Comparison of ENCODE assay signal across 8 mouse cellular contexts in the genomic region with DNA sequence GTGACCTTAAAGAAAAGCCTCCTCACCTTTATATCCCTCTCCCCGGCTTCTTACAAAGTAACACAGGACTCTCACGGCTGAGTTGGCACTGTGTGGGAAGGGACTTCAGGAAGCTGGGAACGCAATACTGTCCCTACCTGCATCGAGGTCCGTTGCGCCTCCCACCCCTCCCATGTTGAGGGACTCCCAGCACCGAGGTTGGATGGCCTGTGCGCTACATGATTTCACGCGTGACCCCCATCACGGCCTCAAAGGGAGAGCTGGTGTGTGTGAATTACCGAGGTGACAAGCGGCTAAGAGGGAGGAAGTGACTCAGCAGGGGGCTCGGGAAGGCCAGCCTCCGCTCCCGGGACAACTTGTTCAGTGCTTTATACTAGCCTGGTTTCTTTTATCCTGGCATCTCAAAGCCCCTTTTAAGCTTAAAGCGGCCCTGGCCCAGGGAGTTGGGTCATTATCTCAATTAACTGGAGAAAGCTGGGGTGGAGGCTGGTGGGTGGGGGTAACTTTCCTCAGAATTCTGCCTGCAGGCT. TPM values are rescaled to one million over a fixed set of nuclear protein-coding genes. Genes with fewer than 3 reads are reported as not detected.
DNase-seq lines count a peak whose midpoint lies in the region; ATAC-seq and TF ChIP-seq lines count a peak whose summit lies in the region.

No protein-coding gene starts in this region.

- no peak overlapping the region for H3K4me3 ChIP-seq in lung, postnatal 0 days (ENCODE audit: low read depth, low read length)
- H3K4me3 ChIP-seq in forebrain, embryonic 13.5 days: peak overlapping the region; percentile 18
- peak overlapping the region; percentile 27 for H3K4me3 ChIP-seq in kidney, embryonic 16.5 days (ENCODE audit: low read length)

- TF ChIP-seq CTCF in lung, postnatal 0 days (IDR thresholded peaks at IDR 0.05): no peak

- no peaks in the 10 kb centered on the region for H3K4me1 ChIP-seq in lung, postnatal 0 days (ENCODE audit: insufficient read depth, low read depth, low read length)
- H3K4me1 ChIP-seq in forebrain, embryonic 13.5 days: peaks cover 34% of the 10 kb centered on the region
- peaks cover 14% of the 10 kb centered on the region for H3K4me1 ChIP-seq in kidney, embryonic 16.5 days (ENCODE audit: insufficient read depth, low read length)

- no peaks in the 10 kb centered on the region for H3K9me3 ChIP-seq in lung, postnatal 0 days (ENCODE audit: low read length)
- no peaks in the 10 kb centered on the region for H3K9me3 ChIP-seq in forebrain, embryonic 13.5 days (replicated peaks)
- H3K9me3 ChIP-seq in kidney, embryonic 16.5 days (ENCODE audit: low read length): no peaks in the 10 kb centered on the region

- no peak for TF ChIP-seq EP300 in lung, postnatal 0 days (IDR thresholded peaks at IDR 0.05)

- no peak; the same call in 1 of the 2 replicates for ATAC-seq in lung, postnatal 0 days
- ATAC-seq in forebrain, embryonic 13.5 days: no peak
- ATAC-seq in kidney, embryonic 16.5 days (ENCODE audit: low FRiP score, low TSS enrichment): peak; percentile 47; the same call in 1 of the 2 replicates
- 0 out of 2 replicates have a peak, but pooled peaks have one; percentile 17 for ATAC-seq in megakaryocyte progenitor cell, adult 5-6 weeks (replicated peaks; ENCODE audit: poor library complexity)

- no peak overlapping the region for H3K27ac ChIP-seq in lung, postnatal 0 days (ENCODE audit: low read length)
- no peak overlapping the region for H3K27ac ChIP-seq in forebrain, embryonic 13.5 days
- H3K27ac ChIP-seq in kidney, embryonic 16.5 days (ENCODE audit: low read length): no peak overlapping the region

- 9% methylated on average over 17 of the region's 17 CpGs for WGBS in lung, postnatal 0 days
- WGBS in forebrain, embryonic 13.5 days: 2% methylated on average over 17 of the region's 17 CpGs
- WGBS in kidney, embryonic 16.5 days: 3% methylated on average over 17 of the region's 17 CpGs

- 0 out of 2 replicates have a peak, but pooled peaks cover 3% of the 10 kb centered on the region for H3K27me3 ChIP-seq in lung, postnatal 0 days (replicated peaks; ENCODE audit: insufficient read depth, low read length)
- peaks cover 33% of the 10 kb centered on the region for H3K27me3 ChIP-seq in forebrain, embryonic 13.5 days
- peaks cover 15% of the 10 kb centered on the region; the same call in 1 of the 2 replicates for H3K27me3 ChIP-seq in kidney, embryonic 16.5 days (ENCODE audit: insufficient read depth, low read length)

- H3K9ac ChIP-seq in lung, postnatal 0 days (replicated peaks; ENCODE audit: low read depth): no peak overlapping the region
- 0 out of 2 replicates have a peak overlapping the region, but pooled peaks have one; percentile 14 for H3K9ac ChIP-seq in forebrain, embryonic 13.5 days
- peak overlapping the region; percentile 38; the same call in 1 of the 2 replicates for H3K9ac ChIP-seq in kidney, embryonic 16.5 days (replicated peaks; ENCODE audit: low read length)

- DNase-seq in lung, postnatal 0 days (ENCODE audit: low spot score): no peak
- DNase-seq in lung, postnatal 4 days: no peak
- no peak for DNase-seq in thymus, postnatal 4 days
- DNase-seq in urinary bladder, adult 18-20 months (ENCODE audit: low spot score in 2 of 2): no peak
- no peak for DNase-seq in cerebellum, postnatal 36 days

- H3K36me3 ChIP-seq in lung, postnatal 0 days (ENCODE audit: insufficient read depth, low read length): no peaks in the 10 kb centered on the region
- H3K36me3 ChIP-seq in forebrain, embryonic 13.5 days (ENCODE audit: poor library complexity, severe bottlenecking): no peaks in the 10 kb centered on the region
- H3K36me3 ChIP-seq in kidney, embryonic 16.5 days (ENCODE audit: insufficient read depth, low read length): no peaks in the 10 kb centered on the region

- peak overlapping the region; percentile 20; the same call in 1 of the 2 replicates for H3K4me2 ChIP-seq in lung, postnatal 0 days (replicated peaks; ENCODE audit: low read depth, low read length)
- peak overlapping the region; percentile 53 for H3K4me2 ChIP-seq in forebrain, embryonic 13.5 days
- peak overlapping the region; percentile 55 for H3K4me2 ChIP-seq in kidney, embryonic 16.5 days (replicated peaks; ENCODE audit: low read depth, low read length)

RNA-seq across cellular contexts. Expression of a gene that starts 31.1 kb away (rescaled TPM):
- polyA plus RNA-seq in lung, postnatal 0 days (2015; fragmentation: Nextera tagmentation; extraction: Ambion mirVana): 14.8 and 19.6 TPM in 2 replicates
- polyA plus RNA-seq in forebrain, embryonic 13.5 days (2015; fragmentation: Nextera tagmentation; extraction: Ambion mirVana): 7.6 and 9.1 TPM in 2 replicates
- polyA plus RNA-seq in kidney, embryonic 16.5 days (2015; fragmentation: Nextera tagmentation; extraction: Ambion mirVana): 46.6 and 63.8 TPM in 2 replicates
- total RNA-seq in megakaryocyte progenitor cell, adult 5-6 weeks (2015): 19.2 and 20.9 TPM in 2 replicates
- 10.0 and 17.0 TPM in 2 replicates for total RNA-seq in megakaryocyte progenitor cell, adult 5-6 weeks (2017)

RNA-seq across cellular contexts. Expression of a gene that starts 39.9 kb away (rescaled TPM):
- 0.87 and 1.1 TPM in 2 replicates for polyA plus RNA-seq in lung, postnatal 0 days (2015; fragmentation: Nextera tagmentation; extraction: Ambion mirVana)
- 0.13 TPM in 1 of 2 replicates, not detected in the other for polyA plus RNA-seq in forebrain, embryonic 13.5 days (2015; fragmentation: Nextera tagmentation; extraction: Ambion mirVana)
- 1.1 and 2.0 TPM in 2 replicates for polyA plus RNA-seq in kidney, embryonic 16.5 days (2015; fragmentation: Nextera tagmentation; extraction: Ambion mirVana)
- total RNA-seq in megakaryocyte progenitor cell, adult 5-6 weeks (2015): not detected in 2 replicates
- not detected in 2 replicates for total RNA-seq in megakaryocyte progenitor cell, adult 5-6 weeks (2017)

Comparison
In these comparisons a context has a peak if more than half of its experiments do, and no peak if none do; other contexts are left out.
1. ATAC-seq: peak in kidney, embryonic 16.5 days (single experiment) and megakaryocyte progenitor cell, adult 5-6 weeks (single experiment); none in lung, postnatal 0 days (single experiment) and forebrain, embryonic 13.5 days (single experiment).
2. Peak in every context shown above with its lines, with median percentiles within 50 percentile points of each other: H3K4me2 ChIP-seq.